Mouse (Mus musculus) left cerebral cortex, adult 18-20 months (tissue): ENCODE measurements at regions not wholly inside any gene's neighbourhood (a gene's known extent, or its start where the extent isn't known, plus 50 kb on each side); places are given as distances from the start of the nearest gene placed in this dataset.

ENCODE experiments used
- DNase-seq, 2 experiments: peaks; one replicate each; pipeline ENCODE4 v3.0.0; 2021 to 2022; ENCODE audit warnings: low spot score in 2 of 2, mixed read lengths in 1 of 2

- no peak for DNase-seq
Measured at GRCm38 (mm10) chr1:90502371-90502770, 100.4 kb upstream of the Cops8 start.

GRCm38 (mm10) chr1:90502771-90503540, 99.8 kb upstream of the Cops8 start:
- DNase-seq = no peak

- no peak for DNase-seq
Measured at GRCm38 (mm10) chr1:90504583-90505080, 98.1 kb upstream of the Cops8 start.

- DNase-seq = no peak
Measured at GRCm38 (mm10) chr1:90505599-90505998, 97.2 kb upstream of the Cops8 start.

- DNase-seq = no peak
Measured at GRCm38 (mm10) chr1:90506582-90506981, 96.2 kb upstream of the Cops8 start.

GRCm38 (mm10) chr1:90509371-90509770, 93.4 kb upstream of the Cops8 start:
- DNase-seq = no peak

GRCm38 (mm10) chr1:90513442-90514070, 89.2 kb upstream of the Cops8 start:
- DNase-seq = no peak

- no peak for DNase-seq
Measured at GRCm38 (mm10) chr1:90514176-90514575, 88.6 kb upstream of the Cops8 start.

GRCm38 (mm10) chr1:90518584-90519265, 84.1 kb upstream of the Cops8 start:
- DNase-seq = no peak

- no peak for DNase-seq
Measured at GRCm38 (mm10) chr1:90519284-90520275, 83.2 kb upstream of the Cops8 start.

- no peak for DNase-seq
Measured at GRCm38 (mm10) chr1:90522294-90522693, 80.5 kb upstream of the Cops8 start.

- no peak for DNase-seq
Measured at GRCm38 (mm10) chr1:90524641-90525220, 78.0 kb upstream of the Cops8 start.

- DNase-seq = no peak
Measured at GRCm38 (mm10) chr1:90526311-90526710, 76.5 kb upstream of the Cops8 start.

GRCm38 (mm10) chr1:90527947-90528717, 74.6 kb upstream of the Cops8 start:
- no peak for DNase-seq

- DNase-seq = no peak
Measured at GRCm38 (mm10) chr1:90533481-90533880, 69.3 kb upstream of the Cops8 start.

GRCm38 (mm10) chr1:90536105-90536504, 66.7 kb upstream of the Cops8 start:
- DNase-seq = no peak

GRCm38 (mm10) chr1:90543801-90544795, 58.7 kb upstream of the Cops8 start:
- DNase-seq = no peak

- DNase-seq = no peak
Measured at GRCm38 (mm10) chr1:90544821-90545536, 57.8 kb upstream of the Cops8 start.
